Mouse (Mus musculus) retina, postnatal 1 day (tissue): ENCODE data around the gene Foxp1.
A peak's percentile ranks its signal among the peaks of the same experiment; 100 is the strongest.

Experiments used
- DNase-seq: peaks from one replicate; pipeline ENCODE4 v3.0.0-alpha.2; 2012

The Foxp1 gene

DNA sequence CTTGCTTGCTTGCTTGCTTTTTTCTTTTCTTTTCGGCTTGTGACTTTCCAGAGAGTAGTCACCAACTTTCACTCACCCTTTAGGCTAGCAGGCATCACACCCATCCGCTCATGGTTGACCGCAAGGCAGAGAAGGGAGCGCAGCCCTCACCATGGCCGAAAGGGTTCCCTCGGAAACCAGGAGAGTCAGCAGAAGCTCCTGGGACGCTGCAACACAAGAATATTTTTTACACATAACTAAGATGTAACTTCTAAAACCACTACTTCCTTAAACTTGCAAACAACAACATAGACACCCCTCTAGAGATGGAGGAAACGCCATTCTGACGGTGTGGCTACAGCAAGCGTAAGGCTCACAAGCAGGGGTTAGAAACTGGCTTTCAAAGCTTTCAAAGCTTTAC, 87.4 kb downstream of the Foxp1 start:
- no peak for DNase-seq

- DNase-seq: no peak
Observed at GRCm38 (mm10) chr6:99433006-99433405, 89.5 kb downstream of the Foxp1 start.

DNA sequence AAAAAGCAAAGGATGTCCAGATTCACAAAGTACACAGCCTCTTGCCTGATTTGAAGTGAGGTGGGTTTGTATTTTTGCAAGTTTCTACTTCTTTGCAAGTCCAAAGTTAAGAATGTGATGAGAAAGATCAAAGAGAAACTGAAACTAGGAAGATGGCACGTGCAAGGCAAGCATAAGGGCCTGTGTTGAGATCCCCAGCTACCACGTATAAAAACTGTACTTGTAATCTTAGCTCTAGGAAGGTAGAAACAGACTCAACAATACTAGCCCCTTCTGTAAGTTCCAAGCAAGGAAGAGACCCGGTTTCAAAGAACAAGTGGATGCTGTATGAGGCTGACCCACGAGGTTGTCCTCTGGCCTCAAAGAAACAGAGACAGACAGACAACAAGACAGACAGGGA, 90.6 kb downstream of the Foxp1 start:
- no peak for DNase-seq

DNA sequence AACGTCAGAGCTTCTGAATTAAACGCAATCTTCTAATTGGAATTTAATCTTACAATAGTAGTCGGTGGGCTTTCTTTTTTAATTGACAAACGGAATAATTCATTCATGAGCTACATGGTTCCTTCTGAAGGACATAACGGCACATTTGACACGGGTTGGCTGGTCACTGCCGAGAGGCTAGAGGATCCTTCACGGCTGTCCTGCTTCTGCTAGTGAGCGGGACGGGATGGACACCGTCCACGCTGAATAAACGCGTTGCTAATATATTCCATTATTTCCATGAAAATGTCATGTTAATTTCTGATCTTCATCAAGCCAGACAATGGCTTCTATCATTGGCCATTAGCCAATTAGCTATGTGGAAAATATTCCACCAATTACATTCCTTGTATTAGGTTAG, 92.0 kb downstream of the Foxp1 start:
- peak; percentile 52 for DNase-seq

- DNase-seq: no peak
Observed at GRCm38 (mm10) chr6:99429378-99430131, 93.0 kb downstream of the Foxp1 start.

- DNase-seq: no peak
Observed at GRCm38 (mm10) chr6:99428961-99429360, 93.6 kb downstream of the Foxp1 start.

GRCm38 (mm10) chr6:99427301-99427700, 95.2 kb downstream of the Foxp1 start:
- DNase-seq: no peak

DNA sequence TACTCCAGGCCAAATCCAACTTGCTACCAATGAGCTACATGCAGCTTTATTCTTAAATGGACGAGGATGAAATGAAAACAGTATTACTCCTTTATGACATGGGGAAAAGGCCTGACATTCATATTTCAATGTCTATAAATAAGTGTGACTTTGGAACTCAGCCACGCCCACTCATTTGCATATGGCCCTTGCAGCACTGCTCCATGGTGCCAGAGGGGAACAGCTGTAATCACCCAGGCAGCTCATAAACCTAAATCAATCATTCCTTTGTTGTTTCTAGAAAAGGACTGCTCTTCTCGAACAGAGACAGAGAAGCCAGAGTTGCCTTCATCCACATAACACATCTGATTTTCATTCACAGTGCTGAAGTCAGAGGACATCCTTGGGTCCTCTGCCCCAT, 97.5 kb downstream of the Foxp1 start:
- DNase-seq: no peak

DNA sequence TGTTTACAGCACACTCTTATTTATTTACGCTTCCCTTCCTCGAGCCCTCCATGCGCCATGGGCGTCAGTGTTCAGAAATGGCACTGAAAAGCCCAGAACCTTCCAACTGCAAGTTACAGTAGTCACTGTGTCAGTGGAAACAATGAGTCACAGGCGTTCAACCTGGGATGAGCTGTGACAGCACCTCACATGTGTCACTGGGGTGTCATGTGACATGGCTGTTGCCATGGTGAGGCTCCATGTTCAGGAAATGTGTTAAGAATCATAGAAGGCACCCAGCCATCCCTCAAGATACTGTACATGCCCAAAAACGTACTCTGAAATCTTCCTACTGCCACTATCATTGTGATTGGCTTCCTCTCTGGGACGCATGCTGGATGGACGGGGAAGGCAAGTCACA, 101.9 kb downstream of the Foxp1 start:
- no peak for DNase-seq

DNA sequence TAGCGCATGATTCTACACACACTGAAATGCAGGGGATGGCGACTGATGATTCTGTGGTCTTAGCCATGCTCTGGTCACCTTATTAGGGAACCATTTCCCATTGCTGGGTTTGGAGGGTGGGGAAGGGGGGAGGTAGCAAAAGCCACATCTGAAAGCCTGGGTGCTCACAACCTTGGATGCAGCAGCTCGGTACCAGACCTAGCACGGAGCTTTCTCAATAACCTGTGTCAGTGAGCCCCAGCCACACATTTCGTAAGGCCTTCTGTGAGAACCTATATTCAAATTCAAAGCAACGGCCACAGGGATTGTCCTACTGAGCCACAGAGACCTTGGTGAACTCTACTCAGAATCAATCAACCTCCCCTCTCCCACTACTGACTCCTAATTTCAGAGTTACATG, 109.9 kb downstream of the Foxp1 start:
- DNase-seq: no peak

GRCm38 (mm10) chr6:99409602-99410001, 112.9 kb downstream of the Foxp1 start:
- no peak for DNase-seq

DNA sequence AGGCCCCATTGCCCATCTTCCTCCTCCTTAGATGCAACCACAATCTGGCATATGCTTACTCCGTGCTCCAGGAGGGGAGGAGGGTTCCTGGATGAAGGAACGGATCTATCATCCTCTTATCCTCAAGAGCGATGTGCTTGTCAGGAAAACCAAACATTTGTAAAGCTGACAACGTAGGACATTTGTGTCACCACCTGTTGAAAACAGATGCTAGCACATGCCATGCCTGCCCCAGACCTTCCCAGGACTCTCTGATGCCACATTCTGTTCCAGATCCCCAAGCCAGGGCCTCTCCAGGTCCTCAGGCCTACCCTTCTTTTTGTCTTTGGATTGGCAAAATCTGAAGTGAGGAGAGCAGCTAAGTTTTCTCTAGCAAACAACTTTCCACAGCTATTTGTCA, 113.6 kb downstream of the Foxp1 start:
- DNase-seq: no peak

GRCm38 (mm10) chr6:99403755-99404390, 118.6 kb downstream of the Foxp1 start:
- no peak for DNase-seq

GRCm38 (mm10) chr6:99402941-99403340, 119.6 kb downstream of the Foxp1 start:
- no peak for DNase-seq

DNA sequence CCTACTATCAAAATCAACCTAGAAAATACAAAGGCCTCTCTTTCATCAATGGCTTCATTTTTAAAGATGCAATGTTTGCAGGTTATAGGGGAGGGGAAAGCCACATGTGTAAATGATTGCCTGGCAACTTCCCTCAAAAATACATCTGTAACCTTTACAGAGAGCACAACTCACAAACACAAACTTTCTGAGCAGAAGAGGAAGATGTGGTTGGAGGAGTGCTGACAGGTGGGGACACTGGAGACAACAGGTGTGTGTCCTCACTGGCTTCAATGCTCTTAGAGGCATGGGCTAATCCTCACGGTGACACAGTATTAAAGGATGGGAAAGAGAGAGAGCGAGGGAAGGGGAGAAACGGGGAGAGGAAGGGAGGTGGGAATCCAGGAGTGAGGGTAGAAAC, 120.2 kb downstream of the Foxp1 start:
- DNase-seq: no peak

DNA sequence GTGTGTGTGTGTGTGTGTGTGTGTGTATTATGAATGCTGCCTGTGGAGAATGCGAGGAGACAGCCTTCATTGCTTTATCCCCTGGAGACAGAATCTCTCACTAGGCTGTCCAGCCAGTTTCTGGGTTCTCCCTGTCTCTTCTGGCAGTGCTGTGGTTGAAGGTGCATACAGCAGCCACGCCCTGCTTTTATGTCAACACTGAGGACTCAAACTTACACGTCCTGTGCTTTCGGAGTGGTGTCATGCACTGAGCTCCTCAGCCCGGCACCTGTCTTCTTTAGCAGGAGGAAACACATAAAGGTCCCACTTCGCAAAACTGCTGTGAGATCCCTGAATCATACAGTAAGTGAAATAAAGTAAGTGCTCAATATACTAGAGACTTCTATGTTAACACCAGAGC, 120.7 kb downstream of the Foxp1 start:
- no peak for DNase-seq

GRCm38 (mm10) chr6:99401211-99401610, 121.3 kb downstream of the Foxp1 start:
- DNase-seq: no peak

DNA sequence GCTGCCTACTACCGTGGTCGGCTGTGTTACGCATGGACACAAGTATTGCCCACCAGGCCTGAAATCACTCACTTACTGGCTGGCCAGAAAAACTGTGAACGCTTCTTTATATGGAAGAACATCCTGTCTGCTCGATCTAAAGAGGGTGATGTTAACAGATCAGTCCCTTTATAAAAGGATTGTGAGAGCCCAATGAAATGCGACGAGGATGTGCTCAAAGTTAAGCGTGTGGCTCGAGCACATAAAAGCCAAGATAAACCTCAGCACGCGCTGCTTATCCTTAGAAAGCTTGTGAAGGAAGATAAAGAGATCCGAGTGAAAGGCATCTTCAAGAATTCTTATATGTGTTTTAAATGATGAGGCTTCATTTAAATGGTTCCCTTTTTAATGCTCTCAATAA, 126.8 kb downstream of the Foxp1 start:
- DNase-seq: no peak

DNA sequence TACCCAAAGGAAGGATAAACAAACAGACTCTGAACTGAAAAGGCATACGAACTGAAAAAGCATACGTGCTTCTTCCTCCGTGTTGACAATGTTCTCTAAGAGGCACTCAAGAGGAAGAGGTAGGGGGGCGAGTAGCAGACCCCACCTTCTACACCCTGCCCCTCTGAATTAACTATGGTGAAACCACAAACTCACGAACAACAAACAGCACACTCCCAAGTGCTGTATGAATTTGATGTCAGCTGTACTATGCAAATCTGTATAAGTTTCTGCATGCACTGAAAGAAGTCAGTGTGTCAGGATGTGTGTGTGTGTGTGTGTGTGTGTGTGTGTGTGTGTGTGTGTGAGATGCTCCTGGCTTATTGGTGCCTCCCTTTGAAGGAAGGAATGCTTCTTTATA, 127.7 kb downstream of the Foxp1 start:
- no peak for DNase-seq

DNA sequence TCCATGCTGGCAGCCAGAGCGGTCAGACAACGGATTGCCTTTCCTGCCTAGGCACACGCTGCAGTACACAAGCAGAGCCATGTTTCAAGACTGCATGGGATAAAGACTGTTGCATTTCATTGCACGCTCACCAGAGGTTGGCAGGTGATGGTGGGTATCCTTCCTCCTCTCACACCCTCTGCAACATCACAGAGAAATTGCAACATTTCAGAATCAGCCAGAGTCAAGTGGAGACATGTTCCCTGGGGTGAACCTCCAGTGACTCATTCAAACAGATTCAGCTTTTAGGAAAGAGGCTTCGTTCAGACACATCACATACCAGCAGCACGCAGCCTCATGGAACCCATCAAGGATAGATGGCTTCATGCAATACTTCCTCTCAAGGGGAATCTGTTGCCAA, 130.0 kb downstream of the Foxp1 start:
- no peak for DNase-seq

GRCm38 (mm10) chr6:99388741-99389675, 133.5 kb downstream of the Foxp1 start:
- no peak for DNase-seq

GRCm38 (mm10) chr6:99388023-99388422, 134.5 kb downstream of the Foxp1 start:
- no peak for DNase-seq

DNA sequence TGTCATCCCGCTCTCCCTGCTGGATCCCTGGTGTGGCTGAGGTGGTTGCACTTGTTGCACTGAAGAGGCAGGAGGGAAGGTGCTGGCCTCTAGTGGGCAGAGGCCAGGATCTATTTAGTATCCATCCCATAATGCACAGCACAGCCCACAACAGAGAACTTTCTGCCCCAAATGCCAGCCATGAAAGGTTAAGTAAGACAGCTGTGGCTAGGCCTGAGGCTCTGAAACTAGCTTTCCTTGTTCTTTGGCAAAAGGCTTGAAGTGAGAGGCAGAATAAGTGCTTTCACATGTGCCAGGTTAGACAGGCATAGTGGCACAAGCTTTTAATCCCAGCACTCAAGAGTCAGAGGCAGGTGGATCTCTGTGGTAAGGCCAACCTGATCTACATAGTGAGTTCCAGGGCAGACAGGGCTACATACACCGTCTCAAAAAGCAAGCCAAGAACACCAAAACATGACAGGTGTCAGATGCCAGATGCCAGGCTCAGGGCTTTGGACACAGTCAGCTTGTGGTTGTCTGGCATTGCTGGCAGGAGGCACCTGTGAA, 137.4 kb downstream of the Foxp1 start:
- DNase-seq: no peak
